Mouse (Mus musculus) stomach, postnatal 0 days (tissue): Measurements from ENCODE around the gene Rptor.

ENCODE experiments used
- CTCF ChIP-seq: IDR thresholded peaks from 2 replicates; pipeline ENCODE4 v1.5.1; 2016; ENCODE audit warnings: antibody characterized with exemption, low read depth, mild to moderate bottlenecking, moderate library complexity
- EP300 ChIP-seq: optimal IDR thresholded peaks from 2 replicates; pipeline ENCODE3; 2016; ENCODE audit warnings: antibody characterized with exemption

- TF ChIP-seq EP300 = no peak
- no peak for TF ChIP-seq CTCF
Measured at GRCm38 (mm10) chr11:119732362-119732761, 129.7 kb downstream of the Rptor start.
